Mouse (Mus musculus) adrenal gland, postnatal 10 days (tissue): ENCODE results near the gene Ttc13. TPM values are rescaled to one million over a fixed set of nuclear protein-coding genes. Genes with fewer than 3 reads are reported as not detected.

Source experiments
- DNase-seq: peaks from one replicate; pipeline ENCODE4 v3.0.0; 2021; ENCODE audit warnings: mixed read lengths
- long read RNA-seq, 2 experiments: library from polyadenylated mRNA; stranded (forward); transcript quantifications; one replicate each; pipeline ENCODE4 v2.0.0; 2021
- total RNA-seq, 2 experiments: library from RNA; stranded (reverse); gene quantifications; 2 replicates each; pipeline ENCODE4 v1.2.3; 2021

Ttc13 gene
- total RNA-seq, result 10 to 100 TPM; 41.8 to 47.1 TPM
- long read RNA-seq, experiment 1, transcript Ttc13-203 (21 exons, 3,148 nt), result major isoform, 20 of 65 reads
- long read RNA-seq, experiment 1, partial matches to known transcripts, result 5 of 65 reads
- long read RNA-seq, experiment 1, other reads (novel, unspliced or antisense), result 37 of 65 reads
- long read RNA-seq, experiment 2, transcript Ttc13-203 (21 exons, 3,148 nt), result major isoform, 14 of 50 reads
- long read RNA-seq, experiment 2, partial matches to known transcripts, result 5 of 50 reads
- long read RNA-seq, experiment 2, other reads (novel, unspliced or antisense), result 29 of 50 reads

DNA sequence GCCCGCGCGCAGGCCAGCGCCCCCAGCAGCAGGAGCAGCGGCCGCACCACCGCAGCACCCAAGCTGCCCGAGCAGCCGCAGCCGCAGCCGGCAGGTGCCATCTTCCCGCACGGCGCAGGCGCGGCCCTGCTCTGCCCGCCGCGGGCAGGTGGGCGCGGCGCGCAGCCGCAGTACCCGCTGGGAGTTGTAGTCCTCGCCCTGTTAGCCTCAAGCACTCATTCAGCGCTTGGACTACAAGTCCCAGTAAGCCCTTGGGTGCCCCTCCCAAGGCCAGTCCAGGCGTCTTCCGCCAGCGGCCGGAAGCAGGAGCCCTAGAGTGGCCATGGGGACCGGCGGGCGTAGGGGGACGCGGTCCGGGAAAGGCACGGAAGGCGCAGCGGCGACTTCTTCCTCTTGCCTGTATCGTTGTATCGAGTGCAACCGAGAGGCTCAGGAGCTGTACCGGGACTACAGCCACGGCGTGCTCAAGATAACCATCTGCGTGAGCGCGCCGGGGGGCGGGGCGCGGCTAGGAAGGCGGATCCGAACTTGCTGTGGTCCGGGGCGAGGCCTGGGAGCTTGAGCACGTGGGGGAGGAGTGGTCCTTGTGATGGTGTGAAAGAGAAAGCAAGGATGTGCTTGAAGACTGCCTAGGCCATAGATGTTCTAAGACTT is at the start of gene Ttc13, which contains the start of gene Arv1:
Gene Ttc13 (minus strand): TSS at position 122 of the 654 bp plus-strand sequence.
Gene Arv1 (plus strand): TSS at position 278 of the 654 bp plus-strand sequence.
- peak; percentile 96 for DNase-seq

DNA sequence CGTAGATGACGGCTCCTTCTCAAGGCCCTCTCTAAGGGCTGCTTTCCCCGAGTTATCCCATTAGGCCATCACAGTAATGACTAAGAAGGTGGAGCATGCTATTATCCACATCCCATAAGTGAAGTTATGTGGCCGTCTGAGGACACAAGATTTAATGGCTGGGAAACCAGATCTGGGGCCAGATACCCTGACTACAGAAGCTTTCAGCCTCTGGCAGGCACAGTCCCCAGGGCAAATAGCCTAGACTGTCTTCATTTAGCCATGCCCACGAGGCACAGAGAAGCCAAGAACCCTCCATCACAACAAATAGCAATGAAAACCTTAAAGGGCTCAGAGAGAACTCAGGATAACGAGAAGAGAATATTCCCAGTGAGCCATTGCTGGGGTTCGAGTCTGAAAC is 41.3 kb upstream of the Ttc13 start:
- DNase-seq, result no peak

DNA sequence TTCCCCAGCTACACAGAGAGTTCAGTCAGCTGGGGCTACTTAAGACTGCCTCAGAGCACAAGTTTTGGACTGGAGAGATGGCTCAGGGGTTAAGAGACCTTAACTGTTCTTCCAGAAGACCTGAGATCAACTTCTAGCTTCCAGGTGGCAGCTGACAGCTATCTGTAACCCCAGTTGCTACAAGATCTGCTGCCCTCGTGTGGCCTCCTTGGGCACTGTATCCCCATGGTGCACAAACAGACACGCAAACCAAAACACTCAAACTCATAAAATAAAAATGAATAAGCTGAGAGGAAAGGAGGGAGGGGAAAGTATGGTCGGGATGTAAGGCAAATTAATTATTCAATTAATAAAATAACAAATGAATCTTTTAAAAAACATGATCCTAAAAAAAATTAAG is 36.8 kb upstream of the Ttc13 start:
- peak; percentile 48 for DNase-seq

DNA sequence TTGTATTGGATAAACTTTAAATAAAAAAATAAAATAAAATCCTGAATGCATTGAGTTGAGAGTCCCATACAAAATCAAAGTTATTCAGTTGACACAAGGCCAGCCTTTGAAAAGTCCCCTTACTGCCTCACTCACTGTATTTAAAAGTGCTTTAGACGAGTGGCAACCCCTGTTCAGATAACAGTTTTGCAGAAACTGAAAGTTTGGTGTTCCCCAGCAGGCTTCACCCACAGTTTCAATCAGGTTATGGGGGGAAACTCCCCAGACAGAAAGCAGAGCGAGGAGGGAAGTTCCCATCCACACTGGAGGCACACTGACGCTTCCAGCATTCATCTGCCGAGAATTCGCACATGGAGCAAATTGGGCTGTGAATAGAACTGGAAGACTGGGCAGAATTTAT is 34.8 kb upstream of the Ttc13 start:
- DNase-seq, result no peak

DNA sequence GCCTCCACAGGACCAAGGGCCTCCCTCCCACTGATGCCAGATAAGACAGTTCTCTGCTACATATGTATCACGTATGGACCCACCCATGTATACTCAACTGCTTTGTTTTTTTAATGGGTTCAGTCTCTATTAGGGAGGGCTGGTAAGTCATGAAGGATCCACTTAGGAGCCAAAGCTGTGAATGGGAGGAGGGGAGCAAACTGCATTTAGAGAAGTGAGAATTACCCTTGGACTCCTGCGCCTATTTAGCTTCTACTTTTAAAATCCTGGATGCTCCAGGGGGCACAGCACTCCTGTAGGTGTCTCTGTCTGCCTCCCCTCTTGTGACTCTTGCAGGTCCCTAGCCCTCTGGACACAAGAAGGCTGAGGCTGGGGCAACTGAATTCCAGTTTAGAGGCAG is 34.4 kb upstream of the Ttc13 start:
- DNase-seq, result no peak

DNA sequence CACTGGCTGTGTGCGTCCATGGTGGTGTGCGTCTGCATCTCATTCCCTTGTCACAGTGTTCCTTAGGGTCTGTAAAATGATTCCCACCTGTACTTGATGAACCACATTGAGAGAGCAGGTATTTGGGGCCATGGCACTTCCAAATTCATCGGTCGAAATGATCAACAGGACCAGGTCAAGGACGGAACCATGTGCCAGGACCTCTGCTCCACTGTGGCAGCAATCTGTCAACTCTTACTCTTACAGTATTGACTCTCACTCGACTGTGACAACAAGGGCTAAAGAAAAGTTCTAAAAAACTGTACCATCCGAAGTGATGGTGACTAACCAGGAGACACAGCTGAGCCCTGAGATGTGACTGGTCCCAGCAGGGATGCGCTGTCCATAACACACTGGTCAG is 33.7 kb upstream of the Ttc13 start:
- no peak for DNase-seq

DNA sequence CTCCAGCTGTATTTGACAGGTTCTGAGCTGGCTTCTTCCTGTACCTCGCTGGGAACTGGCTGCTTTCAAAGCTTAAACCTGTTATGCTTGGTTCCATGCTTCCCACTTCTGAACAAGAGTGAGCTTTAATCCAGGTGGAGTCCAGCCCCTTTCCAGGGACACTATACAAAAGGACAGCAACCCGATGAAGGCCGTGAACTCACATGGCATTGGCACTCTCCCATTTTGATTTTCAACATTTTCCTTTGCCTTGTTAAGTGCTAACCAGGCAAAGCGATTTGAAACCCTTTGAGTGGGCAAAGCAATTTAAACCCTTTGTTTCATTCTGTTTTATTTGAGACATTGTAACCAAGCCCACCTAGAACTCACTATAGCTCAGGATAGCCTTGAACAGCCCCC is 33.0 kb upstream of the Ttc13 start:
- DNase-seq, result no peak

DNA sequence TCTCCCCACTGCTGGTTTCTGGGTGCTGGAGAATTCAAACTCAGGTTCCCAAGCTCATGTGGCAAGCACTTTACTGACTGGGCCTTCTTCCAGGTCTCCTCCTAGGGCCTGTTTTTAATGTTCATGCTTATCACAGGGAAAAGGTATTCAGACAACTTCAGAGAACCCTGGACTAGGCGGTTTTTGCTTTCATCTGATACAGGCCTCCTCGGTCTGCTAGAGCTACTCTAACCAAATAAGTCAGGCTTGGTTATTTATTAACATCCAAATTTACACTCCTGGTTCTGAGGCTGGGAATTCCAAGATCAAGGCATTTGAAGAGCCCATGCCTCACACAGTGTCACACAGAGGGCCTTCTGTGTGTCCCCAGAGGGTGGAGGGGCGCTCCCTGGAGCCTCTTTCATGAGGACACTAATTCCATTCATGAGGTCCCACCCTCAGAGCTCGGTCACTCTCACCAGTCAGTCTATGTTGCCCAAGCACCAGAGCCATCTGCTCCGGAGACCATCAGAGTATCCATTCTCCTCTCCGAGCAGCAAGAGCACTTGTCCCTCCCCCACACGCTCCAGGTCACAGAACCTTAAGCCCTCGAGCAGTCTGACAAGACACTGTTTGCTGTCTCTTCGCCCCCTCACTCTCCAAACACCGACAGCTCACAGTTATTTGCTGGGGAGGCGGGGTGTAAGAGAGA is 32.5 kb upstream of the Ttc13 start:
- no peak for DNase-seq

DNA sequence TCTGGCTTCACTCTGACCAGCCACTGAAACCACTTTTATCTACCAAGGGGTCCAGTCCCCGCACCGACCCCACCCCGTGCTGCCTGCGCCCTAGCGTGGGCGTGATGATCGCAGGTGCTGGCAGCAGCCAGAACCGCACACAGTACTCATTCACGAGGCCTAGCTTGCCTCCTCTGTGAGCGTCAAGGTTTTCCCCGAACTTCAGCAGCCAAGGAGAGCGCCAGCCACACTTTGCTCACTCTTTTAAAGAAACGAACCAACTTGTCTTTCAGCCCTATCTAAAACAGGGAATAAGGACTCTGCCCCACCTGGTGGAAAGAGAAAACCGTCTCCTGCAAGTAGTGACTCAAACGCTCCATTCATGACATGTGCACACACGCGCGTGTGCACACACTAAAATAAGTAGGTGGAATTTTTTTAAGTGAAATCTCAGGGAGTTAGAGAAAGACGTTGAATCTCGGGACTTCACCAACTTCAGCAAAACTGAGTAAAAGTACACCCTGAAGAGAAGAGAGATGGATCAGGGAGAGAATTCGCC is 30.6 kb upstream of the Ttc13 start:
- no peak for DNase-seq

DNA sequence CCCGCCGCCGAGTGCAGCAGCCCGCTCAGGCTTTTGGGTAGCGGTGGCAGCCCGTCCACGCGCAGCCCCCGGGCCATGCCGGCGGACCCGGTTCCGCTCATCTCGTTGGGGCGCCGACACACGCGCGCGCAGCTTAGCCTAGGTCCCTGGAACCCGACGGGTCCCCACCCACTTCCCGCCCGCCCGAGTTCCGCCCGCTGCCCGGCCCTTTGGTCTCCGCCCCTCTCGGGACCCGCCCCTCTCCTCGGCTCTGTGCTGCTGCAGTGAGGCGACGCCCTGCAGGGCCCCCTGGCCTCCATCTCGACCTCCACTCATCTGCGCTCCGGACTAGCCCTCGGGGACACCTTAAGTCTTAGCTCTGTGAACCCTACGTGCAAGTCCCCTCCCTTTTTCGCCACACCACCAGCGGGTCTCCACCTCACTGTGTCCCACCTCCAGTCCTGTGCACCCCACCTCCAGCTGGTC is 30.0 kb upstream of the Ttc13 start, which contains the start of gene Fam89a:
Gene Fam89a (minus strand): TSS at position 124 of the 465 bp plus-strand sequence.
- peak; percentile 80 for DNase-seq

DNA sequence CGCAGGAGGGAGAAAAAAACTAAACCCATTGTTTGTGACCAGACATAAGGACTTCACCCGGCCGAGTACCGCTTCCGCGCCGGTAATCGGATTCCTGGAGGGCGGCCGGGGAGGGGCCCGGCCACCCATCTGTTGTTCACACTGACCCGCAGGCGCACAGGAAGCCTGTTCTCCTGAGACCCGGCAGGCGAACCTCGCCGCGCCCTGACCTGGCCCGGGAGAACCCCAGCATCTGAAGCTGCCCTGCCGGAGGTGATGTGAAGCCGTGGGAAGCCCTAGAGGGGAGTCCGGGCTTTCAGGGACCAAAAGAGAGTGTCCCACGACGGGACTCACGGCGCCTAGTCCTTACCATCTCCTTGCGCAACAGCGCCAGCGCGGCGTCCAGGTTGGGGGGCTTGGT is 29.4 kb upstream of the Ttc13 start:
- DNase-seq, result peak; percentile 29

DNA sequence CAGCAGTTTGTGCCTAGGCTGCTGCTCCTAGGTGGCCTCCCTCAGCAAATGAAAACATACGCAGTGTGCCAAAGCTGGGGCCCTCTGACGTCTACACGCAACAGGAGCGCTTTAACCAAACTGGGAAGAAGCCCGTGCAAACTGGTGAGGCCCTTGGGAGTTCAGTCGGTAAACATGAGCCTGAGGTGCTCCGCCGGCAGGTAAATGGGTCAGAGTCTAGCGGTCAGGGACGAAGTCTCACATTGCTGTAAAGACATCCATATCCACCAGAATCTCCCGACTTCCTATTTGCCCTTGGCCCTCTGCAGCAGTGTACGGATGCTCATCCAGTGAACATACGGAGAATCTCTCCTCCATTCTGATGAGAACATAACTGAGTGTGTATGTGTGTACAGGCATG is 24.9 kb upstream of the Ttc13 start:
- no peak for DNase-seq

DNA sequence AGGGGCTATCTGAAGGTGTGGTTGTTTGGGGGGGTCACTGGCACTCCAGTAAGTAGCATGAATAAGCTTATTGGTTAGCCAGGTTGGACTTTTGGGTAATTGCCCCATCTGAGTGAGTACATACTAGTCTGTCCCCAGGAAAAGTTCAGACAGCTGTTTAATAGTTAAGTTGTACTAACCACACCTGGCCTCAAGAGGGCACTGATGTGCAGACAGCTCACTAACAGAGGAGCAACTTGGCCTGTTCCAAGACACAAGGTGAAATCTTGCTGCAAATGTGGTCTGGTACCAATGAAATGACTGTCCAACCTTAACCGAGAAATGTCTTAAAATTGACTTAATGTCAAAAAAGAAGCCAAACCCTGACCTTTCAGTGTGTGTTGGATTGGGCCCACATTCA is 17.5 kb upstream of the Ttc13 start:
- DNase-seq, result peak; percentile 21

DNA sequence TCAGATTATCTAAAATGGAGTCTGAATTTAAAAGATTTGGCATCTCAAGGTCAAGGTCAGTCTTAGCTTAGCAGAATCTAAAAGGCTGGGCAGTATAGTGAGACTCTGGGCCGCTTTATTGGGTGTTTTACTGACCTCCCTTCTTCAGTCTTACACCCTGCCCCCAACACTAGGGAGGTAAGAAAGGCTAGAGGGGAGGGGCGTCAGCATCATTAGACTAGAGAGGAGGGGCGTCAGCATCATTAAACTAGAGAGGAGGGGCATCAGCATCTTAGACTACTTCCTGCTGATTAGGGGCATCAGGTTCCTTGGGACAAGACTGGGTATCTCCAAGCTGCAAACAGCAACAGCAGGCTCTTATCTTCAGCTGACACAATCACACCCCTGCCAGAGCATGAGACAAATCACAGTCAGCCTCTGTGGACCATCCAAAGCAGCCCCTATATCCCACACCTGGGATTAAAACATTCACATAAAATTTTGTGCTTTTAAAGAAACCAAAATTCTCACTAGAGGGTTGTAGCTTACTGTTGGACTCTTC is 13.7 kb upstream of the Ttc13 start:
- no peak for DNase-seq

DNA sequence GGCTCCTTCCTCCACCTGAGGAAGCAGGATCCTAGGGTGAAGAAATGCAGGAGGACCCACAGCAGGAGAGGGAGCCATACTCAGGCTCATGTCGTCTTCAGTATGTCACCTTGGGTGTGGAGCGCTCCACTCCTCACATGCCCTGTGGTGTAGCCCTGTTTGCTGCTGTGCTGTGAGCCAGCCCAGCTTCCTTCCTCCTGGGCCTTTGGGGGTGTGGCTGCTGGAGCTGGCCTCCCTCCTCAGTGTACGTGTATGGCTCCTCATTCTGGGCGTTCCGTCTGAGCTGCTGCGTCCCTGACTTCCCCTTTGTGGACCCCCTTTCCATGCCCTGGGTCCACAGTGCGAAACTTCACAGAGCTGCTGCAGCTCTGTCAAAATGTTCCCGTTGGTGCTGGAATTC is 11.0 kb upstream of the Ttc13 start:
- DNase-seq, result no peak

DNA sequence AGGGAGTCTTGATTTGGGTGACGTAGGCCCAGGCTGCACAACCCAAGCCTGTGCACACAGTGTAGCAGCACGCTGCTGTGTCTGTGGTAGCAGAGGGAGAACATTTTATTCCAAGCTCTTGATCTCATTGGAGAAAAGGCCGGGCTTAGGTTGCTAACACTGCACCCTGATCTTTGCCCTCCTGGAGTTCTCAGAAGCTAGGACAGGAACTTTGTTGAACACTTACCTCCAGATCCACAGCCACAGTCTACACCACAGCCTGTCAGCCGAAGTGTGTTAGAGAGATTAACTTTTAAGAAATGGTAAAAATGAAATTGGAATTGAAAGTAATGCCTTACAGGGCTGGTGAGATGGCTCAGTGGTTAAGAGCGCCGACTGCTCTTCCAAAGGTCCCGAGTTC is 2.5 kb upstream of the Ttc13 start:
- no peak for DNase-seq

DNA sequence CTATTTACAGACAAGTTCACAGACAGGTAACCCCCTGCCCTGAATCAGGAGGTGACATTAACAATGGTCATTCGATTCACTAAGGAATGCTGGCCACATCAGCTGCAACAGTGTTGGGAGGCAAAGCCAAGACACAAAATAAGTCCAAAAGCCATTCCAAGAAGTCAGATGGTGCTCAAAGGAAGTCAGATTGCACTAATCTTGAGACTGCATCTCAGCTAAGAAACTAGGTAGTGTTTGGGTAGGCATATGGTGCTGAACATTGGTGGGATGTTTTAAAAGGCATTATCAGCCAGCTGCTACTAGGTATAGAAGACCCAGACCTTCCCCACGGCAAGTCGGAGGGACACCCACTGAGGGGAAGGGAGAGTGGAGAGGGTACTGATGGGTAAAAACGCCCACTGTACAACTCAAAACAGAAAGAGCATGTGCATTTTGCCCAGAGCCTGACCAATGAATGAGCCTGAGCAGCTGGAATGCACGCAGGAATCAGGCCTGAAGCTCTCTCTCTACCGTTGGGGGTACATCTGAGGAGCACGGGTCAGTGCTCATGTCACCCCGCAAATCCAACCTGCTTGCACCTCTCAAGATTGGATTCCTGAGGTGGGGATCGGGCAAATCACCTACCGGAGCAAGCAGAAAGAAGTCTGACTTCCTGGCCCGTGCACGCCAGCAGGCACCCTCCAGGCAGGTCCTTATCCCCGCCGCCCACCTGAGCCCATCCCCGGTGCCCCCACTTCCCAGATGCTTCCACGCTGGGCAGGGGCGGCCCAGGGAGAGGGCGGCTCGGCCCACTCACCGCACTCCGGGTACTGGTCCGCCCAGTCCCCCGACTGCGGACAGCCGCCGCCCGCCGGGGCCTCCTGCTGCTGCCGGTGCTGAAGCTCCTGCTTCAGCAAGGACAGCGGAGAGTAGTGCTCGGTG is 583 bp downstream of the Ttc13 start:
- no peak for DNase-seq

DNA sequence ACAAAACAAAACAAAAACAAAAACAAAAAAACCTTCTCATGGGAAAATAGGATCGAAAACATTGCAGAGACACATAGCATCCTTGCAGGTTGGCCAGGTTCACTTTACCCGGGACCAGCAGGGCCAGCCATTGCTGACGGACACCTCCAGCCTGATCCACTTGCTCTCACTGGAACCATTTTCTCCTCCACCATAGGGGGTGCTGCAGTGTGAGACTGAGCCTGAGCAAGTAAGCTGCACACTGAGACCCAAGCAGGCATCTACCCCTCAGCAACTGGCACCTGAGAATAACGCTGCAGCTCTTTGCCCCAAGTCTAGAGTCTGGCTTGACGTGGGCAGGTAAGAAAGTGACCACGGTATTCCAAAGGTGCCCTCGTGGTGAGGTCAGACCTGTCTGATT is 1.6 kb downstream of the Ttc13 start:
- no peak for DNase-seq

DNA sequence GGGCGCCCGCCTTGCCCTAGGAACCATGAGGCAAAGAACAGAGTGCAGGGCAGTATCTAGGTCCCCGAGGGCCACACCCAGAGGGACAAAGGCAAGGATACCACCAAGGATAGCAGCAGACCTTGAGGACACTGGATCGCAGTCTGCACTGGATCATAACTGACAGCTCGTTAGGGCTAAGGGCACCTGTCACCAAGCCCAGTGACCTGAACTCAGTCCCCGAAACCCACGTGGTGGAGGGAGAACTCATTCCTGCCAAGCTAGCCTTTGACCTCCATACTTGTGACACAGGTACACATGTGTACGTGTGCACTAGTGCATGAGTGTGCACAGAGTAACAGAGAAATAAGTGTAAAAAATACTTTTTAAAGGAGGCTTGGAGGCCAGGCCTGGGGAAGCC is 6.0 kb downstream of the Ttc13 start:
- DNase-seq, result no peak

DNA sequence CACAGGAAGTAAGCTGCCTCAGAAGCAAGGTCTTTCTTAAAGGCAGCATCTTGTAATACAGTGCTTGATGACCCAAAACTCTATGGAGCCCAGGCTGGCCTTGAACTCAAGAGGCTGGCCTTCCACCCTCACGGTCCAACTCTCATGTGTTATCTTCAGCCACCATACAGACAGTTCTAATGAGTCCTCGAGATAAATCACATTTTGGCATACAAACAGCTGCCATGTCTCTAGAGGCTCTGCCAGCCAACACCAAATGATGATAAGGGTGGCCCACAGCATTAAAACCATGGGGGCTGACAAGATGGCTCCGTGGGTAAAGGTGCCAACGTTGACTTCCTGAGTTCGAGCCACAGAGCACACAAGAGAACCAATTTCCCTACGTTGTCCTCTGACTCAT is 8.6 kb downstream of the Ttc13 start:
- DNase-seq, result no peak

DNA sequence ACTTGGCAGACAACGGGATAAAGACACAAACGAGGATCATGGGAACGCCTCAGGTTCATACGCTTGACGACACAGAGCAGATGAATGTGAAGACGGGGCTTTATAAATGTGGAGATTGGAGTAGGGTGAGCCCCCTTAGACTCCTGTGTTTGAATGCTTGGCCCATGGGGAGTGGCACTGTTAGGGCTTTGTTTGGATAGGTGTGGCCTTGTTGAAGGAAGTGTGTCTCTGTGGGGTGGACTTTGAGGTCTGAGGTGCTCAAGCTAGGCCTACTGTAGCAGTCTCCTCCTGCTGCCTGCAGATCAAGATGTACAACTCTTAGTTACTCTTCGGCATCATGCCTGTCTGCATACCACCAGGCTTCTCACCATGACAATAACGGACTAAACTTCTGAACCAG is 16.0 kb downstream of the Ttc13 start:
- no peak for DNase-seq

DNA sequence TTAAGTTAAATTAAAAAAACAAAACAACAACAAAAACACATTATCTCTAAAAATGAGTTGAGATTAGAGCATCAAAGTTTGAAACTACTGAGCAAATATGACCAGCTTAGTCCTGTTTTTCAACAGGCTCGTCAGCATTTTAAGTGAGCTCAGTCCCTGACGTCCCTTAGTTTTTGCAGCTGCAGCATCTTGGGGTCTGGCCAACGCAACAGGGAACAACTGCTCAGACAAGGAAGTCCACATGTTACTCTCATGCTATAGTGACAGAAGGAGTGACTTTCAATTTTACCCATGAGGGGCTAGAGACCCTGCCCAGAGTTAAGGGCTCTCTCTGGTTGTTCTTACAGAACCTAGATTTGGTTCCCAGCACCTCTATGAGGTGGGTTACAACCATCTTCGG is 17.4 kb downstream of the Ttc13 start:
- DNase-seq, result no peak
